Mouse (Mus musculus) urinary bladder, postnatal 14 days (tissue): Measurements from ENCODE around the gene Nrxn2.

Source experiments
- DNase-seq: peaks from one replicate; pipeline ENCODE4 v3.0.0; 2021; ENCODE audit warnings: low spot score

Nrxn2 gene

DNA sequence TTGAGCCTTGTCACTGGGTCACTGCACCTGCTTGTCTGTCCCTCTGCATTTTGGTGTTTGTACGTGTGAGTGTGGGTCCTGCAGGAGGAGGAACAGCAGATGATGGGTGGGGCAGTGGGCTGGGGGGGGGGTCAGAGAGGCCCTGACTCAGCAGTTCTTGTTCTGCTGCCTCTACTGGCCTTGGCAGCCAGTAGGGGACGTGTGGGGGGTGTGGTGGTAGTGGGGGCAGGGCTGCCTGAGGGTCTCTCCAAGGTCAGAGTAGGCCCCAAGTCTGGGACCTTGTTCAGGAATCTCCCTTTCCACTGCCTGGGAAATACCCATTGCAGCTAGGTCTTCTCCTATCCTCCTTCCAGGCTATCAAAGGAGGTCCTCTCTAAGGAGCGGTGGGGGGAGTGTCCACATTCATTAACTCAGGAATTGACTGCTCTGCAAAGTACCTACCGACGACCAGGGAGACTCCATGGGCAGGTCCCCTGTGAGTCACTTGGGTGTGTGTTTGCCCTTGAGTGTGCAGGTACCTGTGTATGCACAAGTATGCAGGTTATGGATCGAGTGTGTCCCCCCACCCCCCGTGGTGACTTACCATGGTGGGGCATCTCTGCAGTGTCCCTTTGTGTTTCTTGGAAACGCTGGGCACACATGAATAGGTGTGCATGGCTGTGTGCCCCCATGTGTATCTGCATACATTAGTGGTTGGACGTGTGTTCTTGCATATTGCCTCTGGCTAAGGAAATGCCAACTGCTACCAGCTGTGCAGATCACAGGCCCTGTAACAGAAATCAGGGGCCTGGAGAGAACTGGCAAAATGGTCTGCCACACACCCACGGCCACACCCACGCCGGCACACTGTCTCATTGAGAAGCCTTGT is 1.4 kb upstream of the Nrxn2 start:
- no peak for DNase-seq

DNA sequence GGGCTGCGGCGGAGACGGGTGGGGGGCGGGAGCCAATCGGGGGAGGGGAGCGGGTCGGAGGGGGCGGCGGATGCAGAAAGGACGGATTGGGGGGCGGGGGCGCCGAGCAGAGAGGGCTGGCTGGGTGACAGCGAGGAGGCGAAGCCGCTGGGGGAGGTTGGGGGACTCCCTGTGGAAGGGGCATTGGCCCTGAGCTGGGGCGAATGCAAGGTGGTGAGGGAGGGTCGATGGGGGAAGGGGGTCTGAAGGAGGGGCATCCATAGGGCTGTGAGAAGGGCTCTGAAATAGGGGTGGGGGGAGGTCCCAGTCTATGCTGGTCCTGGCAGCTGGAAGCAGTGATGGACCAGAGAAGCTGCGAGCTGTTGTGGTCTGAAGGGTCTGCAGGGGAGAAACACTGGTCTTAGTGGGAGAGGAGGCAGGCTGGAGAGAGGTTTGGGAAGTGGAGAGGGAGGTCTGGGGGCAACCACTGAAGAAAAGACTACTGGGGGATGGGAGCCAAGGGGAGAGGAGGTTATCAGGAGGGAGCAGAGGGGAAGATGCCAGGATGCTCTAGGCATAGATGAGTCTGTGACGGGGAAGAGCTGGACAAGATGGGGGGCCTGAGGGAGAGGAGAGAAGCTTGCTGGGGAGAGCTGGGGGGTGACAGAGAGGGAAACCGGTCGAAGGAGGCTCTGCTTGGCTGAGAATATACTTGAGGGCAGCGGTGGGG is 607 bp downstream of the Nrxn2 start:
- DNase-seq: no peak

DNA sequence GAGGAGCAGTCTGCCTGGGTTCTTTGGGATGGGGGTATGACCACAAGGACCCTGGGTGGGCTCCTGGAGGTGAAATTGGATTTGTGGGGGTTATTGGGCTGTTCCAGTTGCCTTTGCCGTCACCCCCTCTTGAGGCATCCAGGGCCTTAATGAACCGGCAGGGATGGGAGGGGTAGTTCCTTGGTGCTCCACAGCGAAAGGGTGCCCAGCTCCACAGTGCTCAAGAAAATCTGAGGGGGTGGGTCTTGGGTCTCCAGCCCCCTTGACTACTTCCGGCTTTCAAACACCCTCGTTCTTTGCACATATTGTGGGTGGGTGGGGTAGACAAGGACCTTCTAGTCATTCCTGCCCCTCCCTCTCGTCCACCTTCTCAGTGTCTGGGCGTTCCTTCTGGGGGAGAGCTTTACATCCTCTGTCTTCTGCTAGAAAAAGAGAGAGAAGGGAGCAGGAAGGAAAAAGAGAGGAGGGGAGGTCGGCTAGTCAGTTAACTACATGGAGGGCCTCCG is 1.3 kb downstream of the Nrxn2 start:
- no peak for DNase-seq

DNA sequence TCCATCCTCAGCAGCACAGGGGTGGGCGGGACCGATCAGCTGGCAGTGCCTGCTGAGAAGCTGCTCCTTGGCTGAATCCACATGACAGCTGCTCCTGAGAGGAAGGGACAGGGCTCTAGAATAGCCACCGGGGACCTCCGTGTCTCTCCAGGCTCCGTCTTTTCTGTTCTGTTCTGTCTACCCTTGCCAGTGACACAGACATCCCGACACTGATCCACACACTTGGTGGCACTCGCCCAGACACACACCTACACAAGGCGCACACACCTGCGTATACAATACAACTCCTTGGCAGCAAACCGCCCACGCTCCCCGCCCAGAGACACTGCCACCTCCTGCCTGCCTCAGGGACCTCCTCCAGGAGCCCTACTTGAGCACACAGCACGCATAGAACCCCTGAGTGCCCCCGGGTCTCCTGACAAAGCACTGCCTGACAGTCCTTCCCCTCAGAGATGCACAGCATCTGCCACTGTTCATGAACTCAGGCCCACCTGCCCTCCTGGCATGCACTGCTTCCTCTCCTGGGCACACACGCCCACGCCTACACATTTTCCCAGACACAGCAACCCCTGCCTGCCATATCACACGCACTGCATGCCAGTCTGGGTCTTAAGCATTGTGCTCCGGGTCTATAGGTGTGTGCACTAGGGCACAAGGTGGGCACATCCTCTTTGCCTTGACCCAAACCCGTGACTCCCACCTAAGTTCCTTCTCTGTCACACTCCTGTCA is 2.1 kb downstream of the Nrxn2 start:
- no peak for DNase-seq

DNA sequence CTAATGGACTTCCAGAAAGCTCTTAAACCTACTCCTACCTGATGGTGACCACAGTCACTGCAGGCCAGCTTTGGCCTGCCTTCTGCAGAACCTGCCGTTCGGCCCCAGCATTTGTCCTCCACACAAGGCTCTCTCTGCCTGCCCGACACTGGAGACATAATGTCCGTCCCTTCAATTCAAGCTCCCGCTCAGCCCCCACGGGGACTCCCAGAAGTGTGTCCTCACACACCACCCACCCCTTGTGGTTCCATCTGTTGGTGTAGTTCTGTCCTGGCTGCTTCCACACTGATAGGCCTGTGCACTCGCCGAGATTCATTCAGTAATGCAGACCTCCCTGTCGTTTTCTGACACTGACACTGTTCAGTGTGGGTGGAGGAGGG is 2.7 kb downstream of the Nrxn2 start:
- DNase-seq: no peak

DNA sequence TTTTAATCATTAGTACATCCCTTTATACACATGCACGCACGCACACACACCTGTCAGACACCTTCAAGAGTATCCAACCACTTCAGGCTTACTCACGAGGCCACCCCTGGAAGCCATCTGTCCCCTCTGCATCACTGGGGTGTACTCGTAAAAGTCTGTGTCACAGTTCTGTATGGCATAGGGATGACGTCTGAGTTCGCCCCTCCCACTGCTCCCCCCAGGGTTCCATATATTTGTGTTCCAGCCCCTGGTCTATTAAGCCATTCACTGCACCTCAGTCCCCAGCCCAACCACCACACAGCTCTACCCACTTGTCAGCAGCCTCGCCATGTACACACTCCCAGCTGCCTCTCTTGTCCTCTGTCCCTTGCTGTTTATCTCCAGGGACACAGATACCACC is 3.5 kb downstream of the Nrxn2 start:
- DNase-seq: no peak

DNA sequence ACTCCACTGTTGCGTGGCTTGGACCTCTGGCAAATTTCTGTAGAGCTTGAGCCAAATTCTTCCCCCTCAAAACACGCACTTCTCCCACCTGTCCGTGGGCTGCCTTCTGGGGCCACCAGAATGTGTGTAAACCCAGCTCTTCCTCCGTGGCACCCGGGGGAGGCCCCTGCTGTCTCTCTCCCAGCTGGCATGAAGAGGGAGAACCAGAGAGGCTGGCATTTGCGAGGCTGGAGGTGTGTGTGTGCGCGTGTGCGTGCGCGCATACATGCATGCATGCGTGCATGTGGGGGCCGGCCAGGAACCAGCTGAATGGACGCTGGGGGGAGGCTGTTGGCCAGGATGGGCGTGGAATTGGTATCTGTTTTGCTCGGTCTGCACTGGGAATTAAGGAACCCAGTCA is 4.7 kb downstream of the Nrxn2 start:
- DNase-seq: no peak

DNA sequence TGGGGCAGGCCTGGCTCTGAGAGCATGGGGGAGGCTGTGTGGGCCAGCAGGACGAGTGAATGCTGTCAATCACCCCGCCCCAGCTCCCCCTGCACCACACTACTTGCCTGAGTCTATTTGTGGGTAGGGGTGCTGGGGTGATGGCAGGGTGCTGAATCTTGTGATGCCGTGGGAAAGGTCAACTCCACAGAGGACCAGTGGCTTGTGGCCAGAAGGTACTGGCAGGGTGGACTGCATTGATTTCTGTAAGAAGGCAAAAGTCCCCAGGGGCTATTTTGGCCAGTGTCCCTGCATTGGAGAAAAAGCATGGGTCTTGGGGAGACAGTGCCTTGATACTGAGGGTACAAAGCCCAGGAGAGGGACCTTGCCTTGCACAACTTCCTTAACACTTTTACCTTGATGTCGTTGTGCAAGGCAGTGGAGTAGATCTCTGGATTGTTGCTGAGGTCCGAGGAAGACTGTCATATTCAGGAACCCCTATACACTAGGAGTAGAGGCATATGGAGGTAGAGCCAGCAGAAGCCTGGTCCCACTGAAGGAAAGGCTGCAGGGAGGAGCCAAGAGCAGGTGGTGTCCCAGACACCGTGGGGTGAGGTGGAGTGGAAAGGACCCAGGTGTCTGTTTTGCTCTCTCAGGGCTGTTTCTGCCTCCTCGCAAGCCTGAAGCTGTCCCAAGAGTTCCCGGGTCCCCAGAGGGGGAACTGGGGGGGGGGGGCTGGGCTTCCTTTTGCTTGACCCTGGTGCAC is 5.8 kb downstream of the Nrxn2 start:
- no peak for DNase-seq

DNA sequence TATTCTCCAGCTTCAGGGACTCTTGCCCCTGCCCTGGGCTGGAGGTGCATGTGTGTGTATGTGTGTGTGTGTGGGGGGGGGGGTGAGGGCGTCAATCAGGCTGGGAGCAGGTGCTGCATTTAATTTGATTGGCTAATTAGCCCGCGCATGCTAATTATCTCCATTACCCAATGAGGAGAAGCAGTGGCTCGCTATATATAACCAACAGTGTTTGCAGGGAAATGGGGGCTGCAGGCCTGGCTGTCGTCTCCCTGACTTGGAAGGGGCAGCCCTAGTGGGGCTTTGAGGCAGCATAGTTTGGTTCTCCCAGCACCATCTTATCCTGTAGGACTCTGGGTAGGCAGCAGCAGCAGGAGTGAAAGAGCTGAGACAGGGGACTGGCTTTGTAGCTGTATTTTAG is 7.1 kb downstream of the Nrxn2 start:
- DNase-seq: no peak

DNA sequence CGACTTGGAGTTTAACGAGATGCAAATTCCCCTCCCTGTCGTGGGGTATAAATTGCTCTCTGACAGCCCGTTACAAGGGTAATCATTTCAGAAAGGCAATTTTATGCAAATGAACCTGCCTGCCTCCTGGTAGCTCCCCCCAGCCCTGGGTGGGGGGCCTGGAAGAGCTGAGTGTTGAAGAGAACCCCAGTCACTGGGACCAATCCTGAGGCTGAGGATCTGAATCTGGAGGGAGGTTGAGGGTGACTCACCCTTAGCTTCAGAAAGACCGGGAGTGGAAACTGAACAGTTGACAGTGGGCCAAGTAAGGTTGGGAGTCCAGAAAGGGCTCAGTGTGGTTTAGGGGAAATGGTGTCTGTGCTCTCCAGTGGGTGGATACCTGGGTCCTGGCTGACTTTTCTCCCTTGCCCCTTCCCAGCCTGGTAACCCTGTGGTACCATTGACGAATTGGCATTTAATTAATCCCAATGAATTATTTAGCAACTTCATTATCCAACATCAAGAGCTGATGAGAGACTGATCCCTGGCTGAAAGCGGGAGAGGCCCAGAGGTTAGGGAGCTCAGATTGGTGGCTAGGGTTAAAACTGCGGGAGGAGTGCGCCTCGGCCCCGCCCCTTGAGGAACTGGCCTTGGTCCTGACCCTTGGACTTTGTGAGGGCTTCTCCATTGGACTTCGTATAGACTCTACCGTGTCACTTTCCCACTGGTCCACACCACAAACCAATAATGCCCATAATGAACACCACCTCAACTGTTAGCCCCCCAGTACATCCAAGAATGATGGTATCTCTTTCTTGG is 8.4 kb downstream of the Nrxn2 start:
- DNase-seq: peak; percentile 61

DNA sequence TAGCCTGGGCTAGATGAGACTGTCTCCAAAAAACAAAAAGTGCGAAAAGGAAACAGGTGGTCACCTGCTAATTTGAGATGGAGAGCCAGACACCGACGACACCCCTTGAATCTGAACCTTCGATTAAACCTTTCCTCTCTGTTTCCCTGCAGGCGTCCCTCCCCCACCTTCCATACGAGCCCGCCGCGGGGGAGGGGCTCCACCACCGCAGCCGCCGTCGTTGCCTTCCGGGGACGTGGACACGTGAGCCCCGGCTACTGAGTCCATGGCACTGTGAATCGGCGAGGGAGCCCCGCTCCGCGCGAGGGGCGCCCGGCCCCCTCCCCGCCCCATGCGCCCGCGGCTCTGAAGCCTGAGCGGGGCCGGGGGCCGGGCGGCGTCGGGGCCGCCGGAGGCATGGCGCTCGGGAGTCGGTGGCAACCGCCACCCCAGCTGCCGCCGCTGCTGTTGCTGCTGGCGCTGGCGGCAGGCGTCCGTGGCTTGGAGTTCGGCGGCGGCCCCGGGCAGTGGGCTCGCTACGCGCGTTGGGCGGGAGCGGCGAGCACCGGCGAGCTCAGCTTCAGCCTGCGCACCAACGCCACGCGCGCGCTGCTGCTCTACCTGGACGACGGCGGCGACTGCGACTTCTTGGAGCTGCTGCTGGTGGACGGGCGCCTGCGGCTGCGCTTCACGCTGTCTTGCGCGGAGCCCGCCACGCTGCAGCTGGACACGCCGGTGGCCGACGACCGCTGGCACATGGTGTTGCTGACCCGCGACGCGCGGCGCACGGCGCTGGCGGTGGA is 9.3 kb downstream of the Nrxn2 start:
- DNase-seq: peak; percentile 54

DNA sequence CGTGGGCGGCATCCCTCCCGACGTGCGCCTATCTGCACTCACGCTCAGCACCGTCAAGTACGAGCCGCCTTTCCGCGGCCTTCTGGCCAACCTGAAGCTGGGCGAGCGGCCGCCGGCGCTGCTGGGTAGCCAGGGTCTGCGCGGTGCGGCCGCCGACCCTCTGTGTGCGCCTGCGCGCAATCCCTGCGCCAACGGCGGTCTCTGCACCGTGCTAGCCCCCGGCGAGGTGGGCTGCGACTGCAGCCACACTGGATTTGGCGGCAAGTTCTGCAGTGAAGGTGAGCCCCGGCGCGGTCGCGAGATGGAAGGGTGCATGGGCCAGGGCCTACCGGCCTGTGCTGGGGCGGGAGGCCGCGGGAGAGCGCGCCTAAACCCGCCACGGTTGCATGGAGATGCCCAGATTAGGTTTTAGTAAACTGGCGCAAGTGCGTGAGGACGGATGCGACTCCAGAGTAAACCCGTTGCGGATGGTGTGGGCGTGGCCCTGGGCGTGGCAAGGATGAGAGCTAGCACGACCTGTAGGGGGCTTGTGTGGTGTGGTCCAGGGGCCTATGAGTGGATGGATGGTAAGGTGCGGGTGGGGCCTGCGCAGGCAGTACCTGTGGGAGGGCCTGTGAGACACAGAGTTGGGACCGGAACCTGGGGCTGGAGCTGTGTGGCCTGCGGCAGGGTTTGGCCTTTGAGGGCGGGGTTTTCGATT is 10.1 kb downstream of the Nrxn2 start:
- no peak for DNase-seq

DNA sequence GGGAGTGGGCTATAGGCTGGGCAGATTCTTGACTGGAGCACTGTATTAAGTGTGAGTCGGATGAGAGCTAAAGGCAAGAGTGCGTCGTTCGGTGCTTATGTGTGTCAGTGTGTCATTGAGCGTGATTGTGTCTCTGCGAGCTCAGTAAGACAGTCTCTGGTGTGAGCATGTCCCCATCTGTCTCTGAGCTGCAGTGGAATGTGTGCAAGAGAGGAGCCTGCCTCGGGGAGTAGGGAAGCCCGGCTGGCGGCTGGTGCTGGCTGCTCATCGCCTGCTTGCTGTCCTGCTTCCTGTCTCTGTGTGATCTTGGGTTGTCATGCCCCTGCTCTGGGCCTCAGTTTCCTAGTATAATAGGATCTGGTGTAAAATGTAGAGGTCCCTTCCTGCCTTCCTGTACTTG is 24.5 kb downstream of the Nrxn2 start:
- no peak for DNase-seq

DNA sequence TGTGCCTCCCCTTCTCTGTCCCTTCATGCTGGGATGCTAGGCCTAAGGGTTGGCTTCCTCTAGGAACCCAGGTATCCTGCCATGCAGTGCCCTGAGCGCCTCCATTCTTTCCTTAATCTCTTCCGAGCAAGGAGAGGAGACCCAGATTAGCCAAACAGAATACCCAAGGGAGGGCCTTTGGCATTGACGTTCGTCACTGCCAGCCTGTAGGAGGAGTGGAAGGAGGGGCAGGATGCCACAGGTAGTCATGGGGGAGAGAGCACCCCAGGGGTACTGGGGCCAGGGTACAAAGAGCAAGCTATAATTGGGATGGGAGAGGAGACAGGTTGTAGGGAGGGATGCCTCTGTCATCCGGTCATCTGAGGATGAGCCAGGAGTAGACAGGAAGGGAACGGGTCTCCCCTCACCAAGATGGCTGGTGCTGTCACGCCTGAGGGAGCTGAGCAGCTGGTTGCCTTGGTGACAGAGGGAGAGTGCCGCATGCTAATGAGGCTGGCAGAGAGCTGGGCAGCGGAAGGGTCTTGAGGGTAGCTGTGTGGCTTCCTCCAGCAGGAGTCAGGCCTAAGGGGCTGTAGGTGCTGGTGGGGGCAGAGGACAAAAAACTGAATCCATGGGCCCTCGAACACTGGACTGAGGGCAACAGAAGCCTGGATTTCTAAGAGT is 27.4 kb downstream of the Nrxn2 start:
- DNase-seq: no peak

DNA sequence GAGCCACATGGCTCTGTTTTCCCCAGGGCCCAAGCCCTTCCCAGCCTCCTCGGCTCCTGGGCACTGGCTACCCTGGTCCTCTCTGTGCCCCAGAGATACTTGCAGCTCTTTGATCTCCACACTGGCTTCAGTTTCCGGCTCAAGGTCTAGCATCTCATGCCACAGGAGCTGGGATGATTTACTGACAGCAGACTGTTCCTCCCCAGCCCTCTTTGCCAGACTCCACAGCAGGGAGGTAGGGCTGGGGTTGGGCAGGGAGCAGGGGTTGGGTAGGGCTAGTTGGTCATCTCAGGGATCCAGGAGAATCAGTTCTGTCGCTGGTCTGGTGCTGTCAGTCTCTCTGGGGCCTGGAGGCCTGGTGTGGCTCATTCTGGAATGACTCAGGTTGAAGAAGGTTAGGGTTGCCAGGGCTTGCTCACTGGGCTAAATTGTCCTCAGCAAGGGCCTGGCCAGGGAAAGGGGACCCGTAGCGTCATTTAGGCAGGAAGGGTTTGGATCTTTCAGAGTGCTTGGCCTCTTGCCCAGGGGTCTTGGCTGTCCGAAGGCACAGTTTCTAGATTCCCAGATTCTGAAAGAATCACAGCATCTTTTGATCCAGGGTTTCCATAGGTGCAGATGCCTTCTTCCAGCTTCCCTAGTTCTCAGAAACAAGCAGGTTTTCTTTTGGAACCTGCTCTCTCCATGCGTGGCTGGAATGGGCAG is 28.4 kb downstream of the Nrxn2 start:
- no peak for DNase-seq

DNA sequence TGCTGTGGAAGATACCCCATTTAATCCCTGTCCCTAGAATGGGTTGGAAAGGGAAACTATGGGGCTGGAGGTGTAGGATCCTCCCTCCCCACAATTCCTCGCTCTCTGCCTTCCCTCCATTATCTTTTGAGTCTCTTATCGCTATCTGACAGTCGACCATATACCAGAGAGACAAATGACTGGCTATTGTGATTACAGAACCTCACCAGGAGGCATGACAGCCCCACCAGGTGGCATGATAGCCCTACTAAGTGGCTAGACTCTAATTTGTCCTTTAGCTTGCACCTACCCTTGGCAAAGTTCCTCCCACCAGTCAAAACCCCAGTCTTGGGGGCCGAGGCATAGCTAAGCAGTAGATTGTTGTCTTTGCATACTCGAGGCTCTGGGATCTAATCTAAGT is 30.2 kb downstream of the Nrxn2 start:
- DNase-seq: no peak

DNA sequence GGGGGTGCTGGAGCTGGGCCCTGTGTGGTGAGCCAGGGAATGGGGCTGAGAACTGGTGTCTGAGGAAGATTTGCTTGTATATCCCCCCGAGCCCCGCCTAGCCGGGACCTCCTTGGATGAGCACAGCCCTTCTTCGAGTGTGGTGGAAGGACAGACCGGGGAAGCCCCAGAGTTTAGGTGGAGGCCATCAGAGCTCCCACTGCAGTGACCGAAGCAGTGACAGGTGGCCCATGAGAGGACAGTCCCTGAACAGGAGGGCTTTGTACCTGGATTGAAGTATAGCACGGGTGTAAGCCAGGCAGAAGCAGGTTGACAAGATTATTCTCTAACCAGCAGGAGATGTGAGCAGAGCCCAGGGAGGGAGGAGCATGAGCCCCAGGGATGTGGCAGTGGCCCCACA is 31.3 kb downstream of the Nrxn2 start:
- no peak for DNase-seq

DNA sequence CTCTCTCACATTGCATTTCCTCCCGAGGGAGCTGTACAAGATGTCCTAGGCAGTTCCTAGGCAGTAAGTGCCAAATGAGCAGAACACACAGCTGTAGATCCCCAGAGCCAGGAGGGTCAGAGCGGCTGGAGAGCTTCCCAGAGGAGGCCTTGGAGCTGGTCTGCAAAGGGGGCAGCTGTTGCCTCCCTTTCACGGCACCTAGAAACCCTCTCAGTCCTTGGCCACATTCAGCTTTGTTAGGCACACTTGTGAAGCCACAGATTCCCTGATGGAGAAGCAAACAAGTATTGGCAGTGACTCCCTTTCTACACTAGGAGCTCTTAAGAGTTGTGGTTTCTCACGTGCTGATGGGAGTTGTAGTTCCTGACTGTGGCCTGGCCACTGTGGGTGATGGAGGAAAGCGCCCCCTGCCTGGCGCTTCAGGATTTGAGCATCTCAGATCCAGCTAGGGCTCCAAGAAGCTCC is 33.5 kb downstream of the Nrxn2 start:
- DNase-seq: peak; percentile 75
